Mouse (Mus musculus) forebrain, embryonic 15.5 days (tissue): ENCODE data around the gene Unc93a. TPM values are rescaled to one million over a fixed set of nuclear protein-coding genes. Genes with fewer than 3 reads are reported as not detected.
"Not testable (repeated sequence)": the region's sequence is repeated elsewhere in the genome, so short reads cannot be mapped to it uniquely, and the experiment has no call there.

Experiments used
- ATAC-seq: fragments of 200-750 bp; cut with Nextera tagmentation; replicated peaks from 2 replicates; pipeline ENCODE4 v1.8.0; 2017; ENCODE audit warnings: mild to moderate bottlenecking, moderate TSS enrichment, moderate library complexity
- H3K27ac ChIP-seq: fragments of 300-500 bp; sonication (generic); replicated peaks from 2 replicates; pipeline ENCODE4 v1.5.1; 2015; ENCODE audit warnings: mild to moderate bottlenecking, inconsistent platforms
- H3K27me3 ChIP-seq: fragments of 300-500 bp; sonication (generic); 2 replicates; pipeline ENCODE4 v1.6.1; 2015; ENCODE audit warnings: inconsistent platforms
- H3K36me3 ChIP-seq: fragments of 300-500 bp; sonication (generic); 2 replicates; pipeline ENCODE4 v1.6.1; 2015; ENCODE audit warnings: mild to moderate bottlenecking, inconsistent platforms
- H3K4me1 ChIP-seq: fragments of 300-500 bp; sonication (generic); 2 replicates; pipeline ENCODE4 v1.6.1; 2015; ENCODE audit warnings: inconsistent platforms
- H3K4me2 ChIP-seq: fragments of 300-500 bp; sonication (generic); replicated peaks from 2 replicates; pipeline ENCODE4 v1.6.1; 2015; ENCODE audit warnings: mild to moderate bottlenecking, inconsistent platforms
- H3K4me3 ChIP-seq: fragments of 300-500 bp; sonication (generic); 2 replicates; pipeline ENCODE4 v1.5.1; 2015; ENCODE audit warnings: mild to moderate bottlenecking, inconsistent platforms
- H3K9ac ChIP-seq: fragments of 300-500 bp; sonication (generic); replicated peaks from 2 replicates; pipeline ENCODE4 v1.6.1; 2015; ENCODE audit warnings: mild to moderate bottlenecking, inconsistent platforms
- H3K9me3 ChIP-seq: fragments of 300-500 bp; sonication (generic); 2 replicates; pipeline ENCODE4 v1.6.1; 2016; ENCODE audit warnings: inconsistent platforms
- whole genome bisulfite sequencing: fragments of 180-500 bp; shearing (Covaris S2); methylation state at CpG from one replicate; pipeline ENCODE4 v1.1.7; 2015; ENCODE audit warnings: mixed read lengths; 5-methylcytosine and 5-hydroxymethylcytosine counted together
- polyA plus RNA-seq: library from polyadenylated mRNA; unstranded; fragments of >200 nt; fragmentation: Nextera tagmentation; extraction: Ambion mirVana; gene quantifications from 2 replicates; pipeline ENCODE4 v1.2.1, GENCODE M21; 2015

Gene Unc93a
- polyA plus RNA-seq, 1 experiment from 2014 or later: not detected

GRCm38 (mm10) chr17:13129737-13130465 is 1.7 kb downstream of the Unc93a start:
- H3K4me1 ChIP-seq, H3K4me3 ChIP-seq, H3K27ac ChIP-seq, ATAC-seq, H3K36me3 ChIP-seq, H3K4me2 ChIP-seq, H3K27me3 ChIP-seq, H3K9me3 ChIP-seq, H3K9ac ChIP-seq: not testable (repeated sequence)
- 90% methylated on average over 9 of the region's 11 CpGs for WGBS

GRCm38 (mm10) chr17:13129324-13129723 is 2.3 kb downstream of the Unc93a start:
- not testable (repeated sequence) for H3K27ac ChIP-seq, H3K9me3 ChIP-seq, H3K4me2 ChIP-seq, H3K9ac ChIP-seq, H3K4me3 ChIP-seq, H3K27me3 ChIP-seq, H3K36me3 ChIP-seq, ATAC-seq, H3K4me1 ChIP-seq
- WGBS: no CpG with 5 or more reads among the region's 3 CpGs

- not testable (repeated sequence) for H3K36me3 ChIP-seq, ATAC-seq, H3K27me3 ChIP-seq, H3K4me2 ChIP-seq, H3K27ac ChIP-seq, H3K4me3 ChIP-seq, H3K9me3 ChIP-seq, H3K4me1 ChIP-seq, H3K9ac ChIP-seq
- 45% methylated on average over 3 of the region's 3 CpGs for WGBS
Observed at GRCm38 (mm10) chr17:13124241-13124640, 7.4 kb downstream of the Unc93a start.

- not testable (repeated sequence) for H3K27ac ChIP-seq, H3K36me3 ChIP-seq, H3K27me3 ChIP-seq, H3K4me3 ChIP-seq, H3K9me3 ChIP-seq, H3K4me2 ChIP-seq, H3K9ac ChIP-seq, H3K4me1 ChIP-seq
- 94% methylated on average over 2 of the region's 5 CpGs for WGBS
- peak; percentile 47; the same call in 1 of the 2 replicates for ATAC-seq
Observed at GRCm38 (mm10) chr17:13123308-13124038, 8.1 kb downstream of the Unc93a start.

GRCm38 (mm10) chr17:13112504-13113291 is 18.9 kb downstream of the Unc93a start:
- not testable (repeated sequence) for H3K9me3 ChIP-seq, H3K4me2 ChIP-seq, H3K4me1 ChIP-seq, H3K9ac ChIP-seq, H3K4me3 ChIP-seq, H3K36me3 ChIP-seq, H3K27me3 ChIP-seq
- peak overlapping the region; percentile 37; the same call in 1 of the 2 replicates for H3K27ac ChIP-seq
- WGBS: 56% methylated on average over 3 of the region's 9 CpGs
- peak; percentile 87 for ATAC-seq

GRCm38 (mm10) chr17:13106563-13106962 is 25.0 kb downstream of the Unc93a start:
- not testable (repeated sequence) for H3K4me3 ChIP-seq, H3K4me2 ChIP-seq, H3K4me1 ChIP-seq, H3K36me3 ChIP-seq, H3K9ac ChIP-seq, H3K9me3 ChIP-seq, H3K27ac ChIP-seq, H3K27me3 ChIP-seq
- ATAC-seq: peak; percentile 33; the same call in 1 of the 2 replicates
- WGBS: 73% methylated on average over 5 of the region's 5 CpGs

GRCm38 (mm10) chr17:13092960-13093359 is 38.6 kb downstream of the Unc93a start:
- not testable (repeated sequence) for H3K4me2 ChIP-seq, H3K27ac ChIP-seq, H3K27me3 ChIP-seq, ATAC-seq, H3K9me3 ChIP-seq, H3K9ac ChIP-seq, H3K4me3 ChIP-seq, H3K36me3 ChIP-seq, H3K4me1 ChIP-seq
- WGBS: 100% methylated on average over 2 of the region's 4 CpGs

- not testable (repeated sequence) for H3K27me3 ChIP-seq, H3K4me2 ChIP-seq, H3K4me1 ChIP-seq, H3K4me3 ChIP-seq, H3K9ac ChIP-seq, H3K9me3 ChIP-seq, H3K36me3 ChIP-seq, H3K27ac ChIP-seq
- 43% methylated on average over 8 of the region's 8 CpGs for WGBS
- 0 out of 2 replicates have a peak, but pooled peaks have one; percentile 41 for ATAC-seq
Observed at GRCm38 (mm10) chr17:13092100-13092764, 39.4 kb downstream of the Unc93a start.

GRCm38 (mm10) chr17:13091510-13091909 is 40.1 kb downstream of the Unc93a start:
- not testable (repeated sequence) for H3K27me3 ChIP-seq, H3K4me2 ChIP-seq, H3K4me3 ChIP-seq, H3K9ac ChIP-seq, ATAC-seq, H3K9me3 ChIP-seq, H3K4me1 ChIP-seq, H3K36me3 ChIP-seq, H3K27ac ChIP-seq
- 90% methylated on average over 1 of the region's 1 CpGs for WGBS

- H3K36me3 ChIP-seq, H3K9me3 ChIP-seq, H3K4me2 ChIP-seq, H3K27ac ChIP-seq, H3K27me3 ChIP-seq, H3K4me1 ChIP-seq, ATAC-seq, H3K4me3 ChIP-seq, H3K9ac ChIP-seq: not testable (repeated sequence)
- 84% methylated on average over 4 of the region's 5 CpGs for WGBS
Observed at GRCm38 (mm10) chr17:13069227-13069626, 62.4 kb downstream of the Unc93a start.

GRCm38 (mm10) chr17:13067864-13068385 is 63.7 kb downstream of the Unc93a start:
- ATAC-seq, H3K9me3 ChIP-seq, H3K27ac ChIP-seq, H3K9ac ChIP-seq, H3K27me3 ChIP-seq, H3K4me3 ChIP-seq, H3K4me1 ChIP-seq, H3K36me3 ChIP-seq, H3K4me2 ChIP-seq: not testable (repeated sequence)
- WGBS: 77% methylated on average over 1 of the region's 4 CpGs
